Mouse (Mus musculus) midbrain, embryonic 11.5 days (tissue): Measurements from ENCODE around the gene Gm10912. TPM values are rescaled to one million over a fixed set of nuclear protein-coding genes. Genes with fewer than 3 reads are reported as not detected.

ENCODE experiments used
- polyA plus RNA-seq: library from polyadenylated mRNA; unstranded; fragments of >200 nt; fragmentation: Nextera tagmentation; extraction: Ambion mirVana; gene quantifications from 2 replicates; pipeline ENCODE4 v1.2.1, GENCODE M21; 2014

Gm10912 gene
- polyA plus RNA-seq, 1 experiment from 2014 or later = not detected

Other genes starting within 250 kb of the Gm10912 start
- gene Lmo2, start 107.8 kb upstream of the Gm10912 start, polyA plus RNA-seq = 25.8 and 28.6 TPM in 2 replicates
- gene Fbxo3, start 38.1 kb upstream of the Gm10912 start, polyA plus RNA-seq = 60.1 and 72.8 TPM in 2 replicates
- gene 4931422A03Rik, start 37.5 kb upstream of the Gm10912 start, polyA plus RNA-seq = 1.1 and 1.5 TPM in 2 replicates
- not detected in 2 replicates for gene Gm10799, start 2.7 kb downstream of the Gm10912 start, polyA plus RNA-seq
- gene Cd59b, start 4.0 kb downstream of the Gm10912 start, polyA plus RNA-seq = 1.9 and 5.6 TPM in 2 replicates
- gene Cd59a, start 30.0 kb downstream of the Gm10912 start, polyA plus RNA-seq = 29.2 and 31.2 TPM in 2 replicates
- 0.16 and 0.34 TPM in 2 replicates for gene A930018P22Rik, start 56.9 kb downstream of the Gm10912 start, polyA plus RNA-seq